Mouse (Mus musculus) megakaryocyte-erythroid progenitor cell, adult 5-6 weeks (primary cell): Measurements from ENCODE around the gene Slc7a4. TPM values are rescaled to one million over a fixed set of nuclear protein-coding genes. Genes with fewer than 3 reads are reported as not detected.
A peak's percentile ranks its signal among the peaks of the same experiment; 100 is the strongest.
"Not testable (repeated sequence)": the region's sequence is repeated elsewhere in the genome, so short reads cannot be mapped to it uniquely, and the experiment has no call there.

Experiments used
- ATAC-seq: replicated peaks from 2 replicates; pipeline ENCODE4 v1.8.0; 2016; ENCODE audit warnings: mild to moderate bottlenecking, inconsistent platforms; ENCODE audit not compliant: severe bottlenecking, poor library complexity, low FRiP score, low TSS enrichment
- total RNA-seq, 2 experiments: library from RNA; stranded (forward) in 1 of 2; stranded (reverse) in 1 of 2; fragments of 200-1000, 215-1000 nt in 1 of 2; fragments of >200 nt in 1 of 2; fragmentation: Nextera tagmentation in 1 of 2; gene quantifications; 2 replicates each; pipeline ENCODE4 v1.2.3; 2014 to 2017

Slc7a4 gene
- total RNA-seq, 2 experiments from 2014 or later = 7.6 to 13.9 TPM

- no peak for ATAC-seq
Observed at GRCm38 (mm10) chr16:17564221-17564620, 18.8 kb downstream of the Slc7a4 start.

DNA sequence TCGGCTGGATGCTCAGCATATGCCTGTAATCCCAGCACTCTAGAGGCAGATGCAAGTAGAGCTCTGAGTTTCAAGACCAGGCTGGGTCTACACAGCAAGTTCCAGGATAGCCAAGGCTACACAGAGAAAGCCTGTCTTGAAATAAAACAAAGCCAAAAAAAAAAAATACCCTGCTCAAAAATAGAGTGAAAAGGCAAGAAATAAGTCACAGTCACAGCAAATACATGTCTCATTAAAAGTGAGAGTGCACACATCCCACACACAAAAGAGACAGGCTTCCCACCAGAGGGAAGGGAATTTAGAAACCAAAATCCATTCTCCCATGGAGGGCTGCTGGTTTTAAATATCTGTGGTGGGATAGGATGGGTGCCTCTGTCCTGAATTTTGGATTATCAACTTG lies 19.4 kb downstream of the Slc7a4 start:
- ATAC-seq = no peak

- ATAC-seq = peak; percentile 36; the same call in 1 of the 2 replicates
Observed at GRCm38 (mm10) chr16:17561751-17562208, 21.2 kb downstream of the Slc7a4 start, which contains the start of gene P2rx6. P2rx6 (plus strand) TSS chr16:17561885.

DNA sequence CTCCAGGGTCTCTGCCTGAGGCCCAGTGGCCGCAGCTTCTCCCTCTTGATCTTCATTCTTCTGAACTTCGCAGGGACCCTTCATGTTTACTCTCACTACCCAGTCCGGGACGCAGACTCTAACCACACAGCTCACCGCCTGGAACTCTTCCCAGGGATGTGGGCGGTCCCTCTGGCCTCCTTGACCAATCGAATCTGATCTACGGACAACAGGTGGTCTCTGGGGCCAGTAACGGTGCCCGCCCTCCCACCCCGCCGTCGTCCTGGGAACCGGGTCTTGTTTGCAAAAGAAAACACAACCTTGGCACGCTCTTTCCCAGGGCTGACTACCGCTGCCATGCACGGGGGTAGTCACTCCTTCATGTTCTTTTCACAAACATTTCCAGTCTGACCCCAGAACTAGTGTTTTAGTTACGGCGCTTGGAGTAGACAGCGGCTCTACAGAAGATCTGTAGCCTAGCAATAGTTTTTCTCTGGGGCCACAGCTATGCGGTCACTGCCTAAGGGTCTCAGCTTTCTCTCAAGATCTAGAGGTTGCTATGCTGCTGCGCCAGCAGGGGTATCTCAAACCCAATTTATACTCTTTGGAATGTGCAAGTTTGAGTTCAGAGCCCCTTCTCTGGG lies 21.8 kb downstream of the Slc7a4 start, which contains the start of gene Lrrc74b:
Gene Lrrc74b (minus strand): TSS at position 120 of the 623 bp plus-strand sequence.
- no peak for ATAC-seq

DNA sequence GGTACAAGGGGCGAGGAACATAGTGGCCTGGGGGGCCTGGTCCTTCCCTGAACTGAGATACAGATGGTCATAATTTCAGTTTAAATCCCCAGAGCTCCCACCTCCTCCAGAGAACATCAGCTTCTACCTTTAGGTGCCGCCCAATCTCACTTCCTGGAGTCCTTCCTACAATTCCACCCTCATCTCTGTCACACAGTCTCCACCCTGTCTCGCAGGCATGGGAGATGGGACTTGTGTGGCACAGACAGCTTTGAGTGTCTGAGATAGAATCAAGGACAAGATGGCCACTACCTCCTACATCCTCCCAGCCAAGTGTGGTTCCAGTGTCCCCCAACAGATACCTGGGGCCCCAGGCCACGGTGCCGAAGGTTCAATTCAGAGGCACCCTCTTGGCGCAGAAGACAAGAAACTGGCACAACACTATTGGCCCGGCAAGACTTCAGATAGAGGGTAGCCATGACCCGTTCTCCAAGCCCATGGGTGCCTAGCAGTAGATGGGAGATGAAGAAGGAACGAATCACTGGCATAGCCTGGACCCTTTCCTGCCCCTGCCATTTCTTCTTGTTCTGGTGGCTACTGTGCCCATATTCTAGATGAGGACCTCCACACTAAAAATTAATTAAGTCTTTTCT lies 23.5 kb downstream of the Slc7a4 start:
- ATAC-seq = no peak

- ATAC-seq = no peak
Observed at GRCm38 (mm10) chr16:17558811-17559210, 24.2 kb downstream of the Slc7a4 start.

DNA sequence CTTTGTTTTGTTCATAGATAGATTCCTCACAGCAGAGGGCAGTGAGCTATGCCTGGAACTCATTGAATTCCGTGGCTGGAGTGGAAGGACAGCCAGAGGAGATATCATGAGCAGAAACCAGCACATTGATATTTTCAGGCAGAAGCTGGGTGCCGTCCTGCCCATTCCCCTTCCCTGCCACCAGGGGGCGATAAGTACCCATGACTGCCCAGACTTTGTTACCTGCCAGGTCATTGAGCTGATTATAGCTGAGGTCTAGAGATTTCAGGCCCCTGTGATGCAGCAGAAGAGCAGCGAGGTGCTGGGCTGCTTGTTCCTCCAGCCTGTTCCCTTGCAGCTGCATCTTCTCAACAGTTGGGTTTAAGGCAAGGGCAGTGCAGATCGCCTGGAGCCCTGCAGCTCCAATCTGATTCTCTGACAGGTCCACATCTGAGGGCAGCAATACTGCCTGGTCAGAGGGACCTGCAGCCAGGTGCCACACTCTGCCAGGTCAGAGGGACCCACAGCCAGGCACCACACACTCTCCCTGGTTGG lies 25.0 kb downstream of the Slc7a4 start:
- ATAC-seq = peak; percentile 48

GRCm38 (mm10) chr16:17556907-17557306 lies 26.1 kb downstream of the Slc7a4 start:
- ATAC-seq = no peak

DNA sequence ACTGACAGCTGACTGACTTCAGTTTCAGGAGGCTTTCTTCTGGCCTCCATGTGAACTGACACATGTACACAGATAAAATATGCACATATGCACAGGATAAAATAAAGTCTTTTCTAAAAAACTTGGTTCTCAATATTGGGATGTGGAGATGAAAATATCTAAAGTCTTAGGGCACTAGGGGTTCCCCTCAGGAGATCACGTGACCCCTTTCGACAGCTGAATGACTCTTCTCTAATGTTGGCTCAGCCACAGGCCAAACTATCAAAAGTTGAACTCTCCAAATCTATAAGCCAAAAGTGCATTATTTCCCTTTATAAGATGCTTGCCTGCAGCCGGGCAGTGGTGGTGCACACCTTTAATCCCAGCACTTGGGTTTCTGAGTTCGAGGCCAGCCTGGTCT lies 26.8 kb downstream of the Slc7a4 start:
- ATAC-seq = no peak

DNA sequence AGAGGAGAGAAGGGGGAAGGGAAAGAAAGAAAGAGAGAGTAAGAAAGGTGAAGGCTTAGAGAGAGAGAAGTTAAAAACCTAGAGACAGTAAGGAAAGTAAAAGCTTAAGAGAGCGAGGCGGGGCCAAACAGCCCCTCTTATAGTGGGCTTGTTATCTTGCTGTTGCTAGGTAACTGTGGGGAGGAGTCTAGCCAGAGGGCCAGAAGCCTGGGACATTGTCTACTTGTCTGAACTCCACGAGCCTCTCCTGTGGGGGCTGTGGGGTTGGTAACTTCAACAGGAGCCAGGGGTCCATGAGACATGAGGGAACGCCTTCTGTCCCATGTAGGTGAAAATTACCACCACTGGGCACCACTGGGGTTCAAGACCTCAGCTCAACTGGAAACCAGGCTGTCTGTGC lies 28.3 kb downstream of the Slc7a4 start:
- not testable (repeated sequence) for ATAC-seq

GRCm38 (mm10) chr16:17553910-17554685 lies 28.9 kb downstream of the Slc7a4 start:
- peak; percentile 92 for ATAC-seq

DNA sequence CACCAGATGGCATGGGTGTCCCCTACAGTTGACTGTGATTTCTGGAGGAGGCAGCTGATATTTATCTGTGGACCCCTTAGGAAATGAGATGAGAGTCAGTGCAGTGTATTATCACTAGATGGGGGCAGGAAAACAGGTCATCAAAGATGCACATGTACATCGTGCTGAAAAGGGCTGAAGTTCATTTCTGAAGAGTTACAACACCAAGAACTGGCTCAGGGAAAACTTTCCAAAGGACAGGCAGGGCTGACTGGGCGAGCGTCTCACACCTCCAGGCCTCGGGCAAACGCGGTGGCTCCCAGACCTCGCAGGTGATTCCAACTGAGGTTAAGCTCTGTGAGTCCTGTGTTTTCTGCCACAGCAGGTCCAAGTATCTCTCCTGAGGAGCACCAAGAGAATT lies 30.2 kb downstream of the Slc7a4 start:
- ATAC-seq = no peak

- ATAC-seq = no peak
Observed at GRCm38 (mm10) chr16:17542632-17543031, 40.4 kb downstream of the Slc7a4 start.

GRCm38 (mm10) chr16:17536584-17536983 lies 46.4 kb downstream of the Slc7a4 start:
- no peak for ATAC-seq

- ATAC-seq = no peak
Observed at GRCm38 (mm10) chr16:17532676-17533329, 50.2 kb downstream of the Slc7a4 start.

GRCm38 (mm10) chr16:17532271-17532670 lies 50.7 kb downstream of the Slc7a4 start:
- peak; percentile 31; the same call in 1 of the 2 replicates for ATAC-seq

- peak; percentile 91 for ATAC-seq
Observed at GRCm38 (mm10) chr16:17530640-17531288, 52.2 kb downstream of the Slc7a4 start, which contains the start of gene Thap7. Thap7 (minus strand) TSS chr16:17531136.

DNA sequence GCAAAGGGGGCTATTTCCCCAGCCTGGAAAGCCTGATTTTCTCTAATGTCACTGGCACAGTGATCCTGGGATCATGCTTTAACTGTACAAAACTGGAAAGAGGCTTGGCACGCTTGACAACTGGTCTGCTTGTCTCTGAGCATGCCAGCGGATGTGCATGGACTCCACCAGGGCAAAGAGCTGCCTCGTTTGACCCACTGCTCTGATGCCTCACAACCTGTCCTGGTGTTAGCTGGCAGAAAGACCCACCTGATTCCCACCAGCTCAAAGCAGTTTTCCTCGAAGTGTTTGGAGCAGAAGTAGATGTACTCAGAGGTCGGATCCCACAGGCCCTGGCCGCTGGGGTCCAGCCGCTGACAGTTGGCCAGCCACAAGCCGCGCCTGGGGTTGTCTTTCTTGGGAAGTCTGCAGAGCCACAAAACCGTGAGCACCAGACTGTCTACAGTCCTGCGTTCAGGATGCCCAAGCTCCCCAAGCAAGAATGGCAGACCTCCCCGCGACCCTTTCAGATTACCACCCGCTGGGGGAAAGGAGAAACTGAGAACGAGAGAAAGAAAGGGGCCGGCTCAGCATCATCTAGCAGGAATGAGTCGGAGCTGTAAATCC lies 52.9 kb downstream of the Slc7a4 start:
- ATAC-seq = 0 out of 2 replicates have a peak, but pooled peaks have one; percentile 1
